Mouse (Mus musculus) liver, adult 2 months (tissue): ENCODE measurements around the gene Gpat2.

Source experiments
- CTCF ChIP-seq: fragments of 200-500 bp; IDR thresholded peaks from 2 replicates; pipeline ENCODE4 v1.5.1; 2011; ENCODE audit warnings: low read depth, low read length, control low read depth
- POLR2A ChIP-seq: fragments of 200-500 bp; IDR thresholded peaks from 2 replicates; pipeline ENCODE4 v1.6.1; 2011; ENCODE audit warnings: low read length, control low read depth; ENCODE audit not compliant: insufficient read depth; ENCODE audit errors: extremely low read depth

DNA sequence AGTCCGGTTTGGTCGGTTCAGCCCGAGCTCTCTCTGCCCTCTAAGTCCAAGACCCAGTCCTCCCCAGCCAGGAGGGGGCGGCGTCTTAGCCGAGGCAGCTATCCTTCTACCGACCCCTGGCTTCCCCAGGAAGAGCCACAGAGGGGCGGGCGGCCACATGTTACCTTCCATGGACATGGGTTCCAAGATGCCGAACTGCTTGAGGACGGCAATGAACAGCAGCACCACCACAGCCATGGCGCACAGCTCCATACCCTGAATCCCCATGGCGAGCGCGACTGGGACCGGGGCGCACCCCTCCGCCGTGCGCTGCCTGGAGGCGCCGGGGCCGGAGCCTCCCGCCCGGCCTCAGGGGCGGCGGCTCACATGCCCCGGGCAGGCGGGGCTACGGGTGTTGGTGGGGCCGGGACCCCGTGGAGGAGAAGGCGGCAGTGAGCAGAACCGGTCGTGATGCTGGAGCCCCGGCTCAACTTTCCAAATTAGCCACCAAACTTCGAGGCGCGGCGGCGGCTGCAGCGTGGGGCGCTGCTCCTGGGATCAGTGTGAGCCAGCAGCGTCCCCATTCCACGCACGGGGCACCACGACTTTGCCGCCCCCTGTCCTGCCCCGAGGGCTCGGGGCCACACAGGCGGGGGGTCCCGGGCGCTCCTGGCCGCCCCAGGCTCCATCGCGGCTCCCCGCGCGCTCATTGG, 57.0 kb downstream of the Gpat2 start:
- no peak for TF ChIP-seq POLR2A
- TF ChIP-seq CTCF, result no peak
